Mouse (Mus musculus) E14TG2a.4 (cell line): Measurements from ENCODE around the gene Gtpbp3.
A peak's percentile ranks its signal among the peaks of the same experiment; 100 is the strongest.

ENCODE experiments used
- H3K27me3 ChIP-seq: 2 replicates; pipeline ENCODE4 v1.6.1; 2014; ENCODE audit warnings: low read length, control low read depth; ENCODE audit not compliant: insufficient read depth
- H3K36me3 ChIP-seq: 2 replicates; pipeline ENCODE4 v1.6.1; 2014; ENCODE audit warnings: low read length, control low read depth; ENCODE audit not compliant: insufficient read depth
- H3K4me1 ChIP-seq: replicated peaks from 2 replicates; pipeline ENCODE4 v1.6.1; 2014; ENCODE audit warnings: low read depth, low read length, control low read depth
- H3K4me3 ChIP-seq: replicated peaks from 2 replicates; pipeline ENCODE4 v1.5.1; 2014; ENCODE audit warnings: mild to moderate bottlenecking, low read length
- H3K9me3 ChIP-seq: 2 replicates; pipeline ENCODE4 v1.6.1; 2014; ENCODE audit warnings: low read length, control low read depth
- CTCF ChIP-seq: conservative IDR thresholded peaks from 2 replicates; pipeline ENCODE4 v1.5.1; 2014; ENCODE audit warnings: low read length
- NANOG ChIP-seq: IDR thresholded peaks from 2 replicates; pipeline ENCODE4 v1.6.1; 2014; ENCODE audit warnings: borderline replicate concordance, low read length, mixed read lengths
- POU5F1 ChIP-seq: IDR thresholded peaks from 2 replicates; pipeline ENCODE4 v1.6.1; 2014; ENCODE audit warnings: low read length, borderline replicate concordance

Gene Gtpbp3

GRCm38 (mm10) chr8:71460716-71461115 lies 27.2 kb upstream of the Gtpbp3 start:
- Histone ChIP-seq H3K36me3 (peaks cover 2% of the 10 kb centered on the region; the same call in 1 of the 2 replicates), H3K27me3 (peaks cover 67% of the 10 kb centered on the region), H3K4me1 (peaks cover 63% of the 10 kb centered on the region), H3K9me3 (no peaks in the 10 kb centered on the region), H3K4me3 (peak overlapping the region; percentile 74; the same call in 1 of the 2 replicates)
- TF ChIP-seq CTCF (no peak), NANOG (no peak), POU5F1 (no peak)

- H3K36me3 ChIP-seq, result peaks cover 8% of the 10 kb centered on the region
- H3K4me1 ChIP-seq, result peaks cover 69% of the 10 kb centered on the region
- TF ChIP-seq POU5F1, result no peak
- peak overlapping the region; percentile 74 for H3K4me3 ChIP-seq
- H3K27me3 ChIP-seq, result peaks cover 61% of the 10 kb centered on the region
- no peaks in the 10 kb centered on the region for H3K9me3 ChIP-seq
Measured at GRCm38 (mm10) chr8:71461152-71461840, 26.6 kb upstream of the Gtpbp3 start.

- Histone ChIP-seq H3K9me3 (no peaks in the 10 kb centered on the region), H3K4me1 (peaks cover 61% of the 10 kb centered on the region), H3K4me3 (no peak overlapping the region), H3K27me3 (peaks cover 52% of the 10 kb centered on the region), H3K36me3 (peaks cover 17% of the 10 kb centered on the region)
- TF ChIP-seq CTCF (no peak), POU5F1 (no peak), NANOG (no peak)
Measured at GRCm38 (mm10) chr8:71462191-71462590, 25.7 kb upstream of the Gtpbp3 start.

GRCm38 (mm10) chr8:71462786-71463185 lies 25.1 kb upstream of the Gtpbp3 start:
- Histone ChIP-seq H3K36me3 (peaks cover 21% of the 10 kb centered on the region), H3K27me3 (peaks cover 46% of the 10 kb centered on the region), H3K4me1 (peaks cover 55% of the 10 kb centered on the region), H3K4me3 (peak overlapping the region; percentile 85), H3K9me3 (no peaks in the 10 kb centered on the region)
- TF ChIP-seq CTCF (no peak), POU5F1 (no peak), NANOG (no peak)

- Histone ChIP-seq H3K36me3 (peaks cover 21% of the 10 kb centered on the region), H3K9me3 (no peaks in the 10 kb centered on the region), H3K4me1 (peaks cover 50% of the 10 kb centered on the region), H3K27me3 (peaks cover 41% of the 10 kb centered on the region), H3K4me3 (peak within 1 kb of the TSS; percentile 85)
- TF ChIP-seq POU5F1, result no peak
- no peak for TF ChIP-seq CTCF
- TF ChIP-seq NANOG, result no peak
Measured at GRCm38 (mm10) chr8:71463188-71464033, 24.5 kb upstream of the Gtpbp3 start, which contains the start of gene Abhd8. Gene Abhd8 (minus strand): TSS chr8:71463655.

- H3K4me1 ChIP-seq, result peaks cover 54% of the 10 kb centered on the region
- H3K27me3 ChIP-seq, result peaks cover 33% of the 10 kb centered on the region
- no peaks in the 10 kb centered on the region for H3K9me3 ChIP-seq
- no peak for TF ChIP-seq NANOG
- no peak for TF ChIP-seq POU5F1
- peak; percentile 93 for TF ChIP-seq CTCF
- peak within 1 kb of the TSS; percentile 90 for H3K4me3 ChIP-seq
- H3K36me3 ChIP-seq, result peaks cover 21% of the 10 kb centered on the region
Measured at GRCm38 (mm10) chr8:71464513-71465500, 23.1 kb upstream of the Gtpbp3 start, which contains the start of gene Mrpl34. Gene Mrpl34 (plus strand): TSS chr8:71464959.

- TF ChIP-seq NANOG, result no peak
- TF ChIP-seq POU5F1, result no peak
- no peak for TF ChIP-seq CTCF
- Histone ChIP-seq H3K9me3 (no peaks in the 10 kb centered on the region), H3K36me3 (peaks cover 30% of the 10 kb centered on the region), H3K4me1 (peaks cover 59% of the 10 kb centered on the region), H3K27me3 (peaks cover 25% of the 10 kb centered on the region), H3K4me3 (peak overlapping the region; percentile 90)
Measured at GRCm38 (mm10) chr8:71465733-71466132, 22.2 kb upstream of the Gtpbp3 start.
